Mouse (Mus musculus): ENCODE measurements around the gene Pon3.
"Not testable (repeated sequence)": the region's sequence is repeated elsewhere in the genome, so short reads cannot be mapped to it uniquely, and the experiment has no call there.

The Pon3 gene

GRCm38 (mm10) chr6:5254869-5255268 is 1.2 kb downstream of the Pon3 start:
- DNase-seq (ENCODE audit: low spot score in 2 of 2) = no peak

- no peak for DNase-seq (ENCODE audit: low spot score in 2 of 2)
Measured at GRCm38 (mm10) chr6:5245926-5246325, 10.2 kb downstream of the Pon3 start.

GRCm38 (mm10) chr6:5238799-5239198 is 17.3 kb downstream of the Pon3 start:
- no peak for DNase-seq (ENCODE audit: low spot score in 2 of 2)

- no peak for DNase-seq (ENCODE audit: low spot score in 2 of 2)
Measured at GRCm38 (mm10) chr6:5237510-5237909, 18.6 kb downstream of the Pon3 start.

GRCm38 (mm10) chr6:5236843-5237371 is 19.2 kb downstream of the Pon3 start:
- no peak for DNase-seq (ENCODE audit: low spot score in 2 of 2)

- DNase-seq (ENCODE audit: low spot score in 2 of 2) = no peak
Measured at GRCm38 (mm10) chr6:5234563-5234962, 21.5 kb downstream of the Pon3 start.

GRCm38 (mm10) chr6:5233812-5234211 is 22.3 kb downstream of the Pon3 start:
- no peak for DNase-seq (ENCODE audit: low spot score in 2 of 2)

- no peak for DNase-seq (ENCODE audit: low spot score in 2 of 2)
Measured at GRCm38 (mm10) chr6:5232022-5232421, 24.1 kb downstream of the Pon3 start.

- DNase-seq (ENCODE audit: low spot score in 2 of 2) = no peak
Measured at GRCm38 (mm10) chr6:5230261-5230660, 25.8 kb downstream of the Pon3 start.

- not testable (repeated sequence) for DNase-seq (ENCODE audit: low spot score in 2 of 2)
Measured at GRCm38 (mm10) chr6:5223551-5223950, 32.5 kb downstream of the Pon3 start.

- no peak for DNase-seq (ENCODE audit: low spot score in 2 of 2)
Measured at GRCm38 (mm10) chr6:5222080-5222479, 34.0 kb downstream of the Pon3 start.

- DNase-seq (ENCODE audit: low spot score in 2 of 2) = no peak
Measured at GRCm38 (mm10) chr6:5218190-5218589, 37.9 kb downstream of the Pon3 start.

GRCm38 (mm10) chr6:5207817-5208216 is 48.3 kb downstream of the Pon3 start:
- no peak for DNase-seq (ENCODE audit: low spot score in 2 of 2)

GRCm38 (mm10) chr6:5199916-5200315 is 56.2 kb downstream of the Pon3 start:
- DNase-seq (ENCODE audit: low spot score in 2 of 2) = no peak

GRCm38 (mm10) chr6:5199376-5199905 is 56.6 kb downstream of the Pon3 start:
- no peak for DNase-seq (ENCODE audit: low spot score in 2 of 2)

GRCm38 (mm10) chr6:5198590-5198989 is 57.5 kb downstream of the Pon3 start:
- DNase-seq (ENCODE audit: low spot score in 2 of 2) = no peak

- no peak for DNase-seq (ENCODE audit: low spot score in 2 of 2)
Measured at GRCm38 (mm10) chr6:5193693-5194092, 62.4 kb downstream of the Pon3 start, which contains the start of gene Pon1. Gene Pon1 (minus strand): TSS chr6:5193946.

GRCm38 (mm10) chr6:5190761-5191160 is 65.3 kb downstream of the Pon3 start:
- DNase-seq (ENCODE audit: low spot score in 2 of 2) = no peak

- no peak for DNase-seq (ENCODE audit: low spot score in 2 of 2)
Measured at GRCm38 (mm10) chr6:5189507-5189906, 66.6 kb downstream of the Pon3 start.

GRCm38 (mm10) chr6:5188938-5189337 is 67.1 kb downstream of the Pon3 start:
- no peak for DNase-seq (ENCODE audit: low spot score in 2 of 2)

- DNase-seq (ENCODE audit: low spot score in 2 of 2) = no peak
Measured at GRCm38 (mm10) chr6:5188036-5188435, 68.0 kb downstream of the Pon3 start.

GRCm38 (mm10) chr6:5187586-5187985 is 68.5 kb downstream of the Pon3 start:
- no peak for DNase-seq (ENCODE audit: low spot score in 2 of 2)

- DNase-seq (ENCODE audit: low spot score in 2 of 2) = no peak
Measured at GRCm38 (mm10) chr6:5186229-5186950, 69.7 kb downstream of the Pon3 start.
